Mouse (Mus musculus): ENCODE results near the gene Gm43951. TPM values are rescaled to one million over a fixed set of nuclear protein-coding genes. Genes with fewer than 3 reads are reported as not detected.

The Gm43951 gene
- polyA plus RNA-seq, 1 experiment from 2014 or later = 0.10 TPM

DNA sequence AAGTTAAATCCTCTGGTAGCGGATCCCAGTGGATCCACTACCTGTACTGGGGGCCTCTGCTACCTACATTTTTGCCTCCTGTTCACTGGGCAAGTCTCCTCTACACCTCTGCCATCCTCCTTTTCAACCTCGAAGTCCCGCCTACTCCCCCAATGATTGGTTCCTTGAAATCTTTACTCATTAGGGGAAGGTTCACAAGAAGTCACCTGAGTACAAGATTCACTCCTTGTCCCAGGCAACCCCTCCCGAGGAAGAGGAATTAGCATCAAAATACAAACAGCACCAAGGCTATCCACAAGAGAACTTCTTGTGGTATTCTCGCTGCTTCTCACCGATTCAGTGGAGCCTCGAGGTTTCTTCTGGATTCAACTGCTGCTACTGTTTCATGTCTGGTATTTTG is 25.4 kb upstream of the Gm43951 start:
- Histone ChIP-seq H3K9ac (replicated peaks; ENCODE audit: low read length) (no peak overlapping the region), H3K4me3 (ENCODE audit: low read depth, low read length) (no peak overlapping the region), H3K27me3 (ENCODE audit: control insufficient read depth, insufficient read depth, low read length) (no peaks in the 10 kb centered on the region), H3K36me3 (replicated peaks; ENCODE audit: control insufficient read depth, insufficient read depth, low read depth, low read length) (no peaks in the 10 kb centered on the region), H3K9me3 (replicated peaks; ENCODE audit: control insufficient read depth, low read length) (no peaks in the 10 kb centered on the region), H3K27ac (replicated peaks; ENCODE audit: low read depth, low read length) (no peak overlapping the region), H3K4me2 (ENCODE audit: low read depth, low read length) (no peak overlapping the region), H3K4me1 (ENCODE audit: control insufficient read depth, insufficient read depth, low read length) (no peaks in the 10 kb centered on the region)
- DNase-seq (ENCODE audit: low spot score) = no peak
- no peak for ATAC-seq (replicated peaks; ENCODE audit: insufficient number of reproducible peaks, low FRiP score, low TSS enrichment, low read depth)
- WGBS = 83% methylated on average over 7 of the region's 7 CpGs

DNA sequence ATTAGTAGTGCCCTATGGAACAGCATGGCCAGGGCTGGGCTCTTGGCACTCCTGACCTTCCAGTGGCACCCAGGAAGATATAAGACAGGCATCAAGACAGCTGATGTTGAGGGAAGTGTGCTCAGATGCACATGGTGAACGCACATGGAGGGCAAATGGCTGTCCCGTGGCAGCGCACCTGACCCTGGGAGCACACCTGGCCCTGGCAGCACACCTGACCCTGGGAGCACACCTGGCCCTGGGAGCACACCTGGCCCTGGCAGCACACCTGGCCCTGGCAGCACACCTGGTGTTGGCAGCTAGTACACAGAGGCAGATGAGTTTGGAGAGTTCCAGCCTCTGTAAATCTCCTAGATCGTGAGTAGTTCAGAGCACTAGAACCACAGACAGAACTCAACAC is 21.9 kb upstream of the Gm43951 start:
- DNase-seq (ENCODE audit: low spot score) = no peak
- WGBS = 92% methylated on average over 4 of the region's 4 CpGs
- H3K27me3 ChIP-seq (ENCODE audit: control insufficient read depth, insufficient read depth, low read length) = no peaks in the 10 kb centered on the region

DNA sequence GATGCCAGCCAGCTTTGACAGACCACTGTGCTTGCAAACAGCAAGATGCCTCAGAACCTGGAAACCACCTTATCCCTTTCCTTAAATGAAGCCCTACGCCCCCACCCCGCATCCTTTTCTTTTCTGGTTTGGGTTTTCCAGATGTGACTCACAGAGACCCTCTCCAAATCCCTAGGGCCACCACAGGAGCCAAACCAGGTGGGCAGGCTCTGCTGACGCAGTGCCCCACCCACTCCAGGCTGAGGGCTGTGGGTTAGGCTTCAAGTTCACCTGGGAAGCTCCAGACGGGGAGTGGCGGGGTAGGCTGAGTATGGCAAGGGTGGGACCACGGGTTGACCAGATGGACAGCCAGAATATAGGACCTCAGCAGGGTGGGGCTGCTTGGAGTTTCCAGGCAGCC is 20.3 kb upstream of the Gm43951 start:
- Histone ChIP-seq H3K9me3 (replicated peaks; ENCODE audit: control insufficient read depth, low read length) (no peaks in the 10 kb centered on the region), H3K4me2 (ENCODE audit: low read depth, low read length) (no peak overlapping the region), H3K27ac (replicated peaks; ENCODE audit: low read depth, low read length) (no peak overlapping the region), H3K36me3 (replicated peaks; ENCODE audit: control insufficient read depth, insufficient read depth, low read depth, low read length) (no peaks in the 10 kb centered on the region), H3K4me1 (ENCODE audit: control insufficient read depth, insufficient read depth, low read length) (no peaks in the 10 kb centered on the region), H3K4me3 (ENCODE audit: low read depth, low read length) (no peak overlapping the region), H3K27me3 (ENCODE audit: control insufficient read depth, insufficient read depth, low read length) (no peaks in the 10 kb centered on the region), H3K9ac (replicated peaks; ENCODE audit: low read length) (no peak overlapping the region)
- ATAC-seq (replicated peaks; ENCODE audit: insufficient number of reproducible peaks, low FRiP score, low TSS enrichment, low read depth) = no peak
- DNase-seq (ENCODE audit: low spot score) = no peak
- WGBS = 77% methylated on average over 6 of the region's 6 CpGs

More for the DNA sequence above, 21.9 kb upstream of the Gm43951 start:
- no peak for ATAC-seq (replicated peaks; ENCODE audit: insufficient number of reproducible peaks, low FRiP score, low TSS enrichment, low read depth)
- Histone ChIP-seq H3K9me3 (replicated peaks; ENCODE audit: control insufficient read depth, low read length) (no peaks in the 10 kb centered on the region), H3K27ac (replicated peaks; ENCODE audit: low read depth, low read length) (no peak overlapping the region), H3K4me3 (ENCODE audit: low read depth, low read length) (no peak overlapping the region), H3K9ac (replicated peaks; ENCODE audit: low read length) (no peak overlapping the region), H3K36me3 (replicated peaks; ENCODE audit: control insufficient read depth, insufficient read depth, low read depth, low read length) (no peaks in the 10 kb centered on the region), H3K4me2 (ENCODE audit: low read depth, low read length) (no peak overlapping the region), H3K4me1 (ENCODE audit: control insufficient read depth, insufficient read depth, low read length) (no peaks in the 10 kb centered on the region)

DNA sequence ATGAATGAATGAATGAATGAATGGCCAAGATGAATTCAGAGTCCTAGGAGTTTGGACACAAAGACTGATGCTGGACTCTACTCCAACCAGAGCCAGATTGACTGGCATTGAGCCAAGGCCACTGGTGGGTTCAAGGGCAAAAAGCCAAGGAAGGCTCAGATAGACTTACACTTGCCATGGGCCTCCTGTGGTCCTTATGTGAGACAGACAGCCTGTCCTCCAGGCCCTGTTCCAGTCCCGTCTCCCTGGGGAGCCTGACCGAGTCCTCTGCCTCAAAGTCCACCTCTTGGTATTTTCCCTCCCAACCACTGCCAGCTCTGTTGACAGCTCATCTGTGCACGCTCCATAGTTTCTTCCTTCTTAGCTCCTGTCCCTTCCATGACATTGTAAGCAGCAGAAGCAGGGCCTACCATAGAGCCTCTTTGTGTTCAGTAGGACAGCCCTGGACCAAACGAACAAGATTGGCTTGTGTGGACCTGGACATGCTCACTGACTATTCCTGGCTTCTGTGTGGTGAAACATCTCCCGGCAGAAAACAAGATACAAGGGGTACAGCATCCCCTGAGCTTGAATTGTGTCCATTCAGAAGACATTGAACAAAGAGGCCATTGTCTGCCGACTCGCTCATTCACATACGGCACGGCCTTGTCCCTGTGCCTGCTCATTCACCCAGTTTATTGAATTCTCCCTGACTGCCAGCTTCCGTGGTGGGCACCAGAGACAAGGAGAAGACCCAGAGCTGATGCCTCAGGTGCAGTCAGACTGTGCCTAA is 19.6 kb upstream of the Gm43951 start:
- H3K9ac ChIP-seq (replicated peaks; ENCODE audit: low read length) = no peak overlapping the region
- WGBS = 32% methylated on average over 10 of the region's 10 CpGs
- no peaks in the 10 kb centered on the region for H3K27me3 ChIP-seq (ENCODE audit: control insufficient read depth, insufficient read depth, low read length)
- no peak overlapping the region for H3K27ac ChIP-seq (replicated peaks; ENCODE audit: low read depth, low read length)
- H3K36me3 ChIP-seq (replicated peaks; ENCODE audit: control insufficient read depth, insufficient read depth, low read depth, low read length) = no peaks in the 10 kb centered on the region
- no peak overlapping the region for H3K4me3 ChIP-seq (ENCODE audit: low read depth, low read length)
- H3K9me3 ChIP-seq (replicated peaks; ENCODE audit: control insufficient read depth, low read length) = no peaks in the 10 kb centered on the region
- ATAC-seq (replicated peaks; ENCODE audit: insufficient number of reproducible peaks, low FRiP score, low TSS enrichment, low read depth) (no peak), DNase-seq (ENCODE audit: low spot score) (no peak)
- H3K4me1 ChIP-seq (ENCODE audit: control insufficient read depth, insufficient read depth, low read length) = no peaks in the 10 kb centered on the region
- no peak overlapping the region for H3K4me2 ChIP-seq (ENCODE audit: low read depth, low read length)

DNA sequence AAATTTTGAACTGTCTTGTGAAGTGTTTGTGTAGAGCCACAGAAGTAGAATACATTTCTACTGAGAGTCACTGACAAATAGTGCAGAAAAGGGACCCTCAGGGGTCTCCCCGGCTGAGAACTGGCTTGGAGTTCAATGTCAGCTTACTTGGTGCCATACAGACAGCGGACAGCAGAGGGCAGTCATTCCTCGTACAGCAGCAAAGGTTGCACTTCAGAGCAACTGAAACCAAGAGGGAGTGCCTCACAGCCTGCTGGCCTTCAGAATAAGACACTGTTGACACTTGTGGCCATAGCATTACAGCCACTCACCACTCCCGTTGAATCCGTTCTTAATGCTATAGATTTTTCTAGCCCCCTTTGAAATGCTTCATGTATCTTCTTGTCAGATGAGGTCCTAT is 18.2 kb upstream of the Gm43951 start:
- Histone ChIP-seq H3K27ac (replicated peaks; ENCODE audit: low read depth, low read length) (no peak overlapping the region), H3K9ac (replicated peaks; ENCODE audit: low read length) (no peak overlapping the region), H3K9me3 (replicated peaks; ENCODE audit: control insufficient read depth, low read length) (no peaks in the 10 kb centered on the region), H3K4me2 (ENCODE audit: low read depth, low read length) (no peak overlapping the region), H3K36me3 (replicated peaks; ENCODE audit: control insufficient read depth, insufficient read depth, low read depth, low read length) (no peaks in the 10 kb centered on the region), H3K4me3 (ENCODE audit: low read depth, low read length) (no peak overlapping the region), H3K4me1 (ENCODE audit: control insufficient read depth, insufficient read depth, low read length) (no peaks in the 10 kb centered on the region), H3K27me3 (ENCODE audit: control insufficient read depth, insufficient read depth, low read length) (no peaks in the 10 kb centered on the region)
- ATAC-seq (replicated peaks; ENCODE audit: insufficient number of reproducible peaks, low FRiP score, low TSS enrichment, low read depth) = no peak
- 18% methylated on average over 5 of the region's 5 CpGs for WGBS
- peak; percentile 79 for DNase-seq (ENCODE audit: low spot score)

DNA sequence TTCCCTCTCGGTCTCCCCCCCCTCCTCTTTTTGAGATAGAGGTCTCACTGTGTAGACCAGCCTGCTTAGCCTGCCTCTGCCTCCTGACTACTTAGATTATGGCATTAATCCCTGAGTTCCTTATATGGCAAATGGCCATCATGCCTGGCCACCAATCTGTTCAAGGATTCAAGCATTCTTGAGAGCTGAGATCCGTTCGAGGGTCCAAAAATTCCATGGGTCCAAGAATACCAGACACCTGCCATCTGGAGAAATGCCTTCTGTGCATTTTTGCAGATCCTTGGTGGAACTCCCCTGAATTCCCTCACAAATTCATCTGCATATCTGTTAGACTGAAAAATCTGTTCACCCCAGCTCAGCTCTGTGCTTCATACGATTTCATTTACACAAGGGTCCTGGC is 16.8 kb upstream of the Gm43951 start:
- WGBS = 86% methylated on average over 4 of the region's 4 CpGs
- ATAC-seq (replicated peaks; ENCODE audit: insufficient number of reproducible peaks, low FRiP score, low TSS enrichment, low read depth) = no peak

DNA sequence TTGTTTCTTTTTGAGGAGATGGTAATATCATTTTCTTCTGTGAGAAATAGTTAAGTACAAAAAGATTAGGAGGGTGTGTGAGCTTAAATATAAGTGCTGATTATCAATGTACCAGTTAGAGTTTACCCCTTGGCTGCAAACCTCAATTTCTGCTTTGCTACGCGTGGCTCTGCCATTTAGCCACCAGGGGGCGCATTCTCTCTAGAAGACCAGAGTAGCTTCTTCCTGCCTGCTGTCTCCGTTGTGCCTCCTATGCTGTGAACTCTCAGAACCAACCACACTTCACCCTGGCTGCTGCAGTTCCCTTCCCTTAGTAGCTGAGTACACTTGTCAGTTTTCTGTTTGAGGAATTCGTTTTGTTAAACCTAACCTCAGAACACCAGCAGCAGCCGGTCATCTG is 14.6 kb upstream of the Gm43951 start:
- ATAC-seq (replicated peaks; ENCODE audit: insufficient number of reproducible peaks, low FRiP score, low TSS enrichment, low read depth) (no peak), DNase-seq (ENCODE audit: low spot score) (peak; percentile 86)
- H3K9me3 ChIP-seq (replicated peaks; ENCODE audit: control insufficient read depth, low read length) = no peaks in the 10 kb centered on the region
- no peak overlapping the region for H3K27ac ChIP-seq (replicated peaks; ENCODE audit: low read depth, low read length)
- no peaks in the 10 kb centered on the region for H3K36me3 ChIP-seq (replicated peaks; ENCODE audit: control insufficient read depth, insufficient read depth, low read depth, low read length)
- no peak overlapping the region for H3K4me2 ChIP-seq (ENCODE audit: low read depth, low read length)
- 17% methylated on average over 6 of the region's 6 CpGs for WGBS
- H3K4me1 ChIP-seq (ENCODE audit: control insufficient read depth, insufficient read depth, low read length) = no peaks in the 10 kb centered on the region
- no peaks in the 10 kb centered on the region for H3K27me3 ChIP-seq (ENCODE audit: control insufficient read depth, insufficient read depth, low read length)
- H3K9ac ChIP-seq (replicated peaks; ENCODE audit: low read length) = no peak overlapping the region
- no peak overlapping the region for H3K4me3 ChIP-seq (ENCODE audit: low read depth, low read length)

More for the DNA sequence above, 16.8 kb upstream of the Gm43951 start:
- no peak overlapping the region for H3K4me2 ChIP-seq (ENCODE audit: low read depth, low read length)
- H3K9me3 ChIP-seq (replicated peaks; ENCODE audit: control insufficient read depth, low read length) = no peaks in the 10 kb centered on the region
- no peaks in the 10 kb centered on the region for H3K36me3 ChIP-seq (replicated peaks; ENCODE audit: control insufficient read depth, insufficient read depth, low read depth, low read length)
- H3K27me3 ChIP-seq (ENCODE audit: control insufficient read depth, insufficient read depth, low read length) = no peaks in the 10 kb centered on the region
- H3K27ac ChIP-seq (replicated peaks; ENCODE audit: low read depth, low read length) = no peak overlapping the region
- no peak for DNase-seq (ENCODE audit: low spot score)
- no peaks in the 10 kb centered on the region for H3K4me1 ChIP-seq (ENCODE audit: control insufficient read depth, insufficient read depth, low read length)
- no peak overlapping the region for H3K9ac ChIP-seq (replicated peaks; ENCODE audit: low read length)
- H3K4me3 ChIP-seq (ENCODE audit: low read depth, low read length) = no peak overlapping the region

DNA sequence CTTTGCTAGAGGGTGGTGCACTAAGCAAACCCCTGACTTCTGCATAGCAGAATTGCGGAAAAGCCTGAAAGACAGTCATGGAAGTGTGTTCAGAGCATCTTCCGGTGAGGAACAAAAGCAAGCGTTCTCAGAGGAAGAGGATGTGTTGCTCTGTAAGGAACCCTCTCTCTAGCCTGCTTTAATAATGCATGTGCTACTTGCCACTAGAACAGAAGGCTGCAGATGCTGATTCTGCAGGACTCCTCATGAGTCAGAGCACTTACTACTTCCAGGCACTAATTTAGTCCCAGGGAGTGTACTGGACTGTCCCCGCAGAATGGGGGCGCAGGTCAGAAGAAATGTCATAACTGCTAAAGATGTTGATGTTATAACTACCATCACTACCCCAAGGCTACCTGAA is 10.5 kb upstream of the Gm43951 start:
- H3K4me2 ChIP-seq (ENCODE audit: low read depth, low read length) = no peak overlapping the region
- 74% methylated on average over 5 of the region's 5 CpGs for WGBS

More for the DNA sequence above, 10.5 kb upstream of the Gm43951 start:
- no peaks in the 10 kb centered on the region for H3K9me3 ChIP-seq (replicated peaks; ENCODE audit: control insufficient read depth, low read length)
- H3K27me3 ChIP-seq (ENCODE audit: control insufficient read depth, insufficient read depth, low read length) = no peaks in the 10 kb centered on the region
- no peaks in the 10 kb centered on the region for H3K36me3 ChIP-seq (replicated peaks; ENCODE audit: control insufficient read depth, insufficient read depth, low read depth, low read length)
- no peak overlapping the region for H3K27ac ChIP-seq (replicated peaks; ENCODE audit: low read depth, low read length)
- no peak overlapping the region for H3K9ac ChIP-seq (replicated peaks; ENCODE audit: low read length)
- no peaks in the 10 kb centered on the region for H3K4me1 ChIP-seq (ENCODE audit: control insufficient read depth, insufficient read depth, low read length)
- ATAC-seq (replicated peaks; ENCODE audit: insufficient number of reproducible peaks, low FRiP score, low TSS enrichment, low read depth) (no peak), DNase-seq (ENCODE audit: low spot score) (no peak)
- no peak overlapping the region for H3K4me3 ChIP-seq (ENCODE audit: low read depth, low read length)
